13 mouse cellular contexts compared by ENCODE assay signal in the genomic region with DNA sequence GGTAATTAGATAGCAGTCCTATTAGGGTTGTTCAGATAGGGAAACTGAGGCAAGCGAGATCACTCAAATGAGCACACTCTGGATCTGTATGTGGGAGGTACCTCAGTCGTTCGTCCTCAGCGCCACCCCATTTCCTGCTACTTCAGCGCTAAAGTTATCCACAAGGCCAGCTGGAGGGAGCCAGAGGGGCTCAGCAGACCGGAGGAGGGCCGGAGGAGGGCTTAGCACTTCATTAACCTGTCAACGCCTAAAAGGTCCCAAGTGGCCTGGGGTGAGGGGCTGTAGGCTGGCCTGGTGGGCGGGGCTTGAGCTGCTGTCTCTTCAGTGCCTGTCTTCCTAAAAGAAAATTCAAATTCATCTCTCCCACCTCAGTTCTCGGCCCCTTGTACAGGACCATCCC. TPM values are rescaled to one million over a fixed set of nuclear protein-coding genes. Genes with fewer than 3 reads are reported as not detected.
A peak's percentile ranks its signal among the peaks of the same experiment; 100 is the strongest.
DNase-seq lines count a peak whose midpoint lies in the region; ATAC-seq and TF ChIP-seq lines count a peak whose summit lies in the region.
"Had no signal": no experiment of that assay in that cellular context is flagged by ENCODE, and none has a peak within 500 bp of the region (broad histone marks: within the 10 kb centered on the region; RNA-seq: fewer than 3 reads in every experiment).

No protein-coding gene starts in this region.

- H3K9ac ChIP-seq in heart, embryonic 14.5 days (ENCODE audit: low read length): no peak overlapping the region
- no peak overlapping the region for H3K9ac ChIP-seq in midbrain, embryonic 15.5 days
- H3K9ac ChIP-seq in limb, embryonic 14.5 days (ENCODE audit: low read depth, low read length, severe bottlenecking): no peak overlapping the region
- no peak overlapping the region for H3K9ac ChIP-seq in neural tube, embryonic 13.5 days
- H3K9ac ChIP-seq: midbrain, embryonic 12.5 days had no signal

- no peak for ATAC-seq in heart, embryonic 14.5 days (ENCODE audit: insufficient number of reproducible peaks, insufficient read depth, low FRiP score, low read depth)
- ATAC-seq in midbrain, embryonic 15.5 days (replicated peaks): no peak
- ATAC-seq in limb, embryonic 14.5 days (ENCODE audit: low FRiP score, low read depth): no peak
- ATAC-seq in neural tube, embryonic 13.5 days (ENCODE audit: low read depth): 0 out of 2 replicates have a peak, but pooled peaks have one; percentile 22
- ATAC-seq: intestine, embryonic 16.5 days had no signal

- no peak for DNase-seq in heart, adult 18-20 months
- peak; percentile 35 for DNase-seq in midbrain, embryonic 10.5 days (ENCODE audit: low spot score)
- peak; percentile 4 for DNase-seq in limb, embryonic 14.5 days (ENCODE audit: low spot score)
- no peak for DNase-seq in left cerebral cortex, postnatal 36 days (ENCODE audit: low spot score in 2 of 2)
- no peak for DNase-seq in right cerebral cortex, postnatal 10 days (ENCODE audit: low spot score in 2 of 2)
- DNase-seq: right cerebral cortex, adult 18-20 months had no signal

- no peak overlapping the region for H3K27ac ChIP-seq in heart, embryonic 14.5 days (replicated peaks in 1 of 2; ENCODE audit: control insufficient read depth in 1 of 2, insufficient read depth in 1 of 2, low read depth in 2 of 2, low read length in 2 of 2)
- no peak overlapping the region for H3K27ac ChIP-seq in midbrain, embryonic 10.5 days (replicated peaks)
- no peak overlapping the region for H3K27ac ChIP-seq in midbrain, embryonic 15.5 days
- no peak overlapping the region for H3K27ac ChIP-seq in limb, embryonic 14.5 days (replicated peaks; ENCODE audit: low read depth, low read length)
- no peak overlapping the region for H3K27ac ChIP-seq in neural tube, embryonic 13.5 days (replicated peaks)
- H3K27ac ChIP-seq: midbrain, embryonic 12.5 days had no signal

- no peaks in the 10 kb centered on the region for H3K9me3 ChIP-seq in heart, embryonic 14.5 days (ENCODE audit: control insufficient read depth, low read length)
- no peaks in the 10 kb centered on the region for H3K9me3 ChIP-seq in midbrain, embryonic 10.5 days (replicated peaks)
- no peaks in the 10 kb centered on the region for H3K9me3 ChIP-seq in midbrain, embryonic 15.5 days
- no peaks in the 10 kb centered on the region for H3K9me3 ChIP-seq in limb, embryonic 14.5 days (ENCODE audit: control insufficient read depth, low read length)
- H3K9me3 ChIP-seq in neural tube, embryonic 13.5 days: no peaks in the 10 kb centered on the region
- H3K9me3 ChIP-seq: midbrain, embryonic 12.5 days had no signal

- peaks cover 97% of the 10 kb centered on the region for H3K27me3 ChIP-seq in heart, embryonic 14.5 days (ENCODE audit: control insufficient read depth, insufficient read depth, low read length)
- H3K27me3 ChIP-seq in midbrain, embryonic 10.5 days (ENCODE audit: low read depth, poor library complexity, severe bottlenecking): peaks cover 100% of the 10 kb centered on the region
- H3K27me3 ChIP-seq in midbrain, embryonic 15.5 days (replicated peaks): peaks cover 81% of the 10 kb centered on the region
- peaks cover 99% of the 10 kb centered on the region for H3K27me3 ChIP-seq in limb, embryonic 14.5 days (ENCODE audit: control insufficient read depth, insufficient read depth, low read length)
- H3K27me3 ChIP-seq in neural tube, embryonic 13.5 days: peaks cover 100% of the 10 kb centered on the region

- WGBS in heart, embryonic 14.5 days: 0% methylated on average over 10 of the region's 10 CpGs
- under 1% methylated on average over 10 of the region's 10 CpGs for WGBS in midbrain, embryonic 10.5 days
- under 1% methylated on average over 10 of the region's 10 CpGs for WGBS in midbrain, embryonic 15.5 days
- under 1% methylated on average over 10 of the region's 10 CpGs for WGBS in limb, embryonic 14.5 days
- under 1% methylated on average over 10 of the region's 10 CpGs for WGBS in neural tube, embryonic 13.5 days

- intact Hi-C loops in left cerebral cortex, postnatal 36 days (cut with DNase I): no loop called here

- H3K36me3 ChIP-seq in heart, embryonic 14.5 days (ENCODE audit: control insufficient read depth, insufficient read depth, low read length): no peaks in the 10 kb centered on the region
- no peaks in the 10 kb centered on the region for H3K36me3 ChIP-seq in midbrain, embryonic 10.5 days
- H3K36me3 ChIP-seq in midbrain, embryonic 15.5 days (replicated peaks): no peaks in the 10 kb centered on the region
- no peaks in the 10 kb centered on the region for H3K36me3 ChIP-seq in limb, embryonic 14.5 days (ENCODE audit: control insufficient read depth, insufficient read depth, low read length)
- no peaks in the 10 kb centered on the region for H3K36me3 ChIP-seq in neural tube, embryonic 13.5 days
- H3K36me3 ChIP-seq: midbrain, embryonic 12.5 days had no signal

- peaks cover 8 to 14% of the 10 kb centered on the region in 2 experiments for H3K4me1 ChIP-seq in heart, embryonic 14.5 days (ENCODE audit: control insufficient read depth in 2 of 2, insufficient read depth in 2 of 2, low read length in 2 of 2)
- H3K4me1 ChIP-seq in midbrain, embryonic 10.5 days: peaks cover 43% of the 10 kb centered on the region
- H3K4me1 ChIP-seq in midbrain, embryonic 15.5 days: peaks cover 23% of the 10 kb centered on the region
- H3K4me1 ChIP-seq in limb, embryonic 14.5 days (ENCODE audit: control insufficient read depth, insufficient read depth, low read length): peaks cover 7% of the 10 kb centered on the region; the same call in 1 of the 2 replicates
- H3K4me1 ChIP-seq in neural tube, embryonic 13.5 days (replicated peaks): peaks cover 36% of the 10 kb centered on the region

- H3K4me3 ChIP-seq in heart, embryonic 14.5 days (ENCODE audit: control insufficient read depth in 1 of 2, insufficient read depth in 1 of 2, low read depth in 1 of 2, low read length in 2 of 2): peak overlapping the region in 1 of 2 experiments; percentile 24; a peak in 2 of 4 replicates
- peak overlapping the region; percentile 14 for H3K4me3 ChIP-seq in midbrain, embryonic 10.5 days
- H3K4me3 ChIP-seq in midbrain, embryonic 15.5 days: no peak overlapping the region
- H3K4me3 ChIP-seq in limb, embryonic 14.5 days (replicated peaks; ENCODE audit: low read length): no peak overlapping the region
- H3K4me3 ChIP-seq in neural tube, embryonic 13.5 days: no peak overlapping the region
- H3K4me3 ChIP-seq: midbrain, embryonic 12.5 days had no signal

- no peak for TF ChIP-seq POLR2A in limb, embryonic 14.5 days (IDR thresholded peaks at IDR 0.05; ENCODE audit: borderline replicate concordance, extremely low read depth, insufficient read depth, insufficient read length)

- H3K4me2 ChIP-seq in heart, embryonic 14.5 days (ENCODE audit: low read length): peak overlapping the region; percentile 49
- H3K4me2 ChIP-seq in midbrain, embryonic 15.5 days: no peak overlapping the region
- peak overlapping the region; percentile 21; the same call in 1 of the 2 replicates for H3K4me2 ChIP-seq in limb, embryonic 14.5 days (replicated peaks; ENCODE audit: low read depth, low read length, severe bottlenecking)
- no peak overlapping the region for H3K4me2 ChIP-seq in neural tube, embryonic 13.5 days
- H3K4me2 ChIP-seq: midbrain, embryonic 12.5 days had no signal

RNA-seq across cellular contexts. Expression of a gene that starts 9.6 kb away (rescaled TPM):
- polyA plus RNA-seq in heart, embryonic 14.5 days (2014; fragmentation: Nextera tagmentation; extraction: Ambion mirVana): 0.09 TPM in 1 of 2 replicates, not detected in the other
- total RNA-seq in heart, adult 18-20 months (2021): not detected
- polyA plus RNA-seq in midbrain, embryonic 10.5 days (2016; fragmentation: Nextera tagmentation; extraction: Ambion mirVana): 0.35 and 0.49 TPM in 2 replicates
- 0.13 TPM in 1 of 2 replicates, not detected in the other for polyA plus RNA-seq in midbrain, embryonic 15.5 days (2015; fragmentation: Nextera tagmentation; extraction: Ambion mirVana)
- polyA plus RNA-seq in limb, embryonic 14.5 days (2012; rRNA removed): 0.03 TPM in 2 replicates
- not detected in 2 replicates for polyA plus RNA-seq in limb, embryonic 14.5 days (2014; fragmentation: Nextera tagmentation; extraction: Ambion mirVana)
- 11.8 and 12.5 TPM in 2 replicates for polyA plus RNA-seq in neural tube, embryonic 13.5 days (2015; fragmentation: Nextera tagmentation; extraction: Ambion mirVana)
- total RNA-seq in left cerebral cortex, postnatal 36 days (2021): under 1 TPM in 1 of 2 experiments, not detected in 1; 0.15 TPM
- polyA plus RNA-seq: C2C12; stomach, embryonic 16.5 days had no signal

RNA-seq across cellular contexts. Expression of a gene that starts 38.8 kb away (rescaled TPM):
- polyA plus RNA-seq in heart, embryonic 14.5 days (2014; fragmentation: Nextera tagmentation; extraction: Ambion mirVana): 10.4 and 11.8 TPM in 2 replicates
- 10 to 100 TPM; 13.8 TPM for total RNA-seq in heart, adult 18-20 months (2021)
- polyA plus RNA-seq in midbrain, embryonic 10.5 days (2016; fragmentation: Nextera tagmentation; extraction: Ambion mirVana): 21.0 and 21.3 TPM in 2 replicates
- polyA plus RNA-seq in midbrain, embryonic 15.5 days (2015; fragmentation: Nextera tagmentation; extraction: Ambion mirVana): 16.8 and 18.1 TPM in 2 replicates
- 22.4 and 25.3 TPM in 2 replicates for polyA plus RNA-seq in limb, embryonic 14.5 days (2012; rRNA removed)
- 16.1 and 18.0 TPM in 2 replicates for polyA plus RNA-seq in limb, embryonic 14.5 days (2014; fragmentation: Nextera tagmentation; extraction: Ambion mirVana)
- 13.0 and 13.8 TPM in 2 replicates for polyA plus RNA-seq in neural tube, embryonic 13.5 days (2015; fragmentation: Nextera tagmentation; extraction: Ambion mirVana)
- 10 to 100 TPM; 22.8 to 23.3 TPM for total RNA-seq in left cerebral cortex, postnatal 36 days (2021)

Comparison
In these comparisons a context has a peak if more than half of its experiments do, and no peak if none do; other contexts are left out.
1. H3K4me2 ChIP-seq: peak in heart, embryonic 14.5 days (single experiment) and limb, embryonic 14.5 days (single experiment); none in midbrain, embryonic 15.5 days (single experiment) and neural tube, embryonic 13.5 days (single experiment).
2. DNase-seq: peak in midbrain, embryonic 10.5 days (single experiment) and limb, embryonic 14.5 days (single experiment); none in heart, adult 18-20 months (0 of 2), left cerebral cortex, postnatal 36 days (0 of 2) and right cerebral cortex, postnatal 10 days (0 of 2).